Comparison of ENCODE assay signal across 8 mouse cellular contexts in the genomic region with DNA sequence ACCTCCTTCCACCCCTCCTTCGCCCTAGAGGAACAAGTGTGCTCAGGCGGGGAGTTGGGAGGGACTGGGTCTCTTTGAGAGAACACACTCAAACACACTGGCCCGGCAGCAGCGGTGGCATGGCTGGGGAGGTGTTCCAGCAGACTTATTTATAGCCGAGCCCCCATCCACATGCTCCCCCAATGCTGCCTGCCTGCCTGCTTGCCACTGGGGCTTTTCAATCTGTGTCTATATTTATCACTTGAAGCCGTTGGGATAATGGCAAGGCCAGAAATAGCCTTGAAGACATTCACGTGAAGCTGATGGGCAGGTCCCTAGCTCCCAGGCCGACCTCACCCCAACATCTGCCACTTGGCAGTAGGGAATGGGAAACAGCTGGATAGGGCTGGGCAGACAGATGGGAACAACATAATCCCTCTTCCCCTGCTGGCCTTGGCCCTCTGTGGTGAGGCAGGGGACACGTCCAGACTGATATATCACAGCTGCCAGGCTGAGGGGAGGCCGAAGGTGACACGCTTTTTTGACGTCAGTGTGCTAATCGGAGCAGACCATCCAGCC. TPM values are rescaled to one million over a fixed set of nuclear protein-coding genes. Genes with fewer than 3 reads are reported as not detected.
DNase-seq lines count a peak whose midpoint lies in the region; ATAC-seq and TF ChIP-seq lines count a peak whose summit lies in the region.
"Had no signal": no experiment of that assay in that cellular context is flagged by ENCODE, and none has a peak within 500 bp of the region (broad histone marks: within the 10 kb centered on the region; RNA-seq: fewer than 3 reads in every experiment).

No protein-coding gene starts in this region.

- DNase-seq in NIH3T3 (ENCODE audit: low read depth): peak; percentile 29
- DNase-seq in brain, embryonic 14.5 days (ENCODE audit: low read depth): peak; percentile 27
- peak; percentile 86 for DNase-seq in skeletal muscle tissue, adult 2 months (ENCODE audit: low read depth, low spot score)
- DNase-seq in cerebellum, adult 9-11 months: no peak

- H3K27me3 ChIP-seq in heart, embryonic 16.5 days (ENCODE audit: control insufficient read depth, insufficient read depth, low read length): no peaks in the 10 kb centered on the region
- H3K27me3 ChIP-seq in limb, embryonic 15.5 days: no peaks in the 10 kb centered on the region

- TF ChIP-seq POLR2A in brain, embryonic 14.5 days (IDR thresholded peaks at IDR 0.05; ENCODE audit: borderline replicate concordance, extremely low read depth, insufficient read depth, insufficient read length, poor library complexity, severe bottlenecking): no peak

- ATAC-seq in heart, embryonic 16.5 days (replicated peaks; ENCODE audit: extremely low read depth, insufficient read depth, low FRiP score): peak; percentile 77
- peak; percentile 62 for ATAC-seq in limb, embryonic 15.5 days (ENCODE audit: insufficient number of reproducible peaks, low FRiP score, low TSS enrichment, low read depth)
- ATAC-seq in cerebellum, adult (ENCODE audit: insufficient number of reproducible peaks, low FRiP score, low TSS enrichment): no peak

- H3K4me1 ChIP-seq in heart, embryonic 16.5 days (ENCODE audit: control insufficient read depth, insufficient read depth, low read length): peaks cover 89% of the 10 kb centered on the region
- H3K4me1 ChIP-seq in limb, embryonic 15.5 days: peaks cover 34% of the 10 kb centered on the region

- H3K9me3 ChIP-seq in heart, embryonic 16.5 days (replicated peaks; ENCODE audit: control insufficient read depth, low read length): no peaks in the 10 kb centered on the region
- H3K9me3 ChIP-seq in limb, embryonic 15.5 days: no peaks in the 10 kb centered on the region

- no peak for TF ChIP-seq CTCF in brain, embryonic 14.5 days (IDR thresholded peaks at IDR 0.05; ENCODE audit: borderline replicate concordance, extremely low read depth, insufficient read depth, insufficient read length)

- peak overlapping the region; percentile 64 for H3K9ac ChIP-seq in heart, embryonic 16.5 days (ENCODE audit: low read length)
- no peak overlapping the region for H3K9ac ChIP-seq in limb, embryonic 15.5 days

- H3K27ac ChIP-seq in heart, embryonic 16.5 days (ENCODE audit: low read length): peak overlapping the region; percentile 92
- H3K27ac ChIP-seq in limb, embryonic 15.5 days: peak overlapping the region; percentile 55
- H3K27ac ChIP-seq: macrophage had no signal

- WGBS in heart, embryonic 16.5 days: 17% methylated on average over 13 of the region's 13 CpGs
- WGBS in limb, embryonic 15.5 days: 29% methylated on average over 13 of the region's 13 CpGs

- no peak overlapping the region for H3K4me3 ChIP-seq in heart, embryonic 16.5 days (ENCODE audit: low read length)
- no peak overlapping the region for H3K4me3 ChIP-seq in limb, embryonic 15.5 days

- no peaks in the 10 kb centered on the region for H3K36me3 ChIP-seq in heart, embryonic 16.5 days (ENCODE audit: control insufficient read depth, insufficient read depth)
- 0 out of 2 replicates have a peak, but pooled peaks cover 3% of the 10 kb centered on the region for H3K36me3 ChIP-seq in limb, embryonic 15.5 days

- peak overlapping the region; percentile 26; the same call in 1 of the 2 replicates for H3K4me2 ChIP-seq in heart, embryonic 16.5 days (ENCODE audit: low read depth, low read length)
- no peak overlapping the region for H3K4me2 ChIP-seq in limb, embryonic 15.5 days

RNA-seq across cellular contexts. Expression of a gene that starts 43.0 kb away (rescaled TPM):
- polyA plus RNA-seq in brain, embryonic 14.5 days (2012; rRNA removed): 51.9 and 61.2 TPM in 2 replicates
- polyA plus RNA-seq in heart, embryonic 16.5 days (2015; fragmentation: Nextera tagmentation; extraction: Ambion mirVana): 6.9 and 7.3 TPM in 2 replicates
- polyA plus RNA-seq in limb, embryonic 15.5 days (2015; fragmentation: Nextera tagmentation; extraction: Ambion mirVana): 4.8 and 5.2 TPM in 2 replicates
